Mouse (Mus musculus) C2C12 (cell line): ENCODE results near the gene Nap1l2. TPM values are rescaled to one million over a fixed set of nuclear protein-coding genes. Genes with fewer than 3 reads are reported as not detected.
A peak's percentile ranks its signal among the peaks of the same experiment; 100 is the strongest.
"Not testable (repeated sequence)": the region's sequence is repeated elsewhere in the genome, so short reads cannot be mapped to it uniquely, and the experiment has no call there.

Source experiments
- H3K27me3 ChIP-seq: one replicate; pipeline ENCODE4 v1.6.1; 2011; ENCODE audit not compliant: control insufficient read depth, insufficient read depth, insufficient read length
- H3K36me3 ChIP-seq: one replicate; pipeline ENCODE4 v1.6.1; 2011; ENCODE audit not compliant: control insufficient read depth, insufficient read depth
- H3K4me3 ChIP-seq: one replicate; pipeline ENCODE4 v1.5.1; 2011; ENCODE audit warnings: mild to moderate bottlenecking, control low read depth; ENCODE audit not compliant: poor library complexity, insufficient read depth, severe bottlenecking
- H3K79me2 ChIP-seq: one replicate; pipeline ENCODE4 v1.6.1; 2011; ENCODE audit not compliant: control insufficient read depth, insufficient read depth
- H3K79me3 ChIP-seq: one replicate; pipeline ENCODE4 v1.6.1; 2011; ENCODE audit warnings: low read depth, control low read depth
- H3ac ChIP-seq: one replicate; pipeline ENCODE3; 2011; ENCODE audit warnings: low read depth; ENCODE audit not compliant: control insufficient read depth, insufficient read length
- CEBPB ChIP-seq: IDR thresholded peaks from one replicate; pipeline ENCODE4 v1.6.1; 2011; ENCODE audit warnings: low read depth, mild to moderate bottlenecking, control low read depth, moderate library complexity
- CTCF ChIP-seq: IDR thresholded peaks from one replicate; pipeline ENCODE4 v1.5.1; 2011; ENCODE audit not compliant: control insufficient read depth, insufficient read depth, insufficient read length
- FOSL1 ChIP-seq: IDR thresholded peaks from one replicate; pipeline ENCODE4 v1.8.0; 2011; ENCODE audit warnings: mild to moderate bottlenecking, low read length; ENCODE audit not compliant: poor library complexity, insufficient read depth, severe bottlenecking
- MAX ChIP-seq: IDR thresholded peaks from one replicate; pipeline ENCODE4 v1.6.1; 2011; ENCODE audit warnings: mild to moderate bottlenecking, control low read depth
- MYOD1 ChIP-seq: IDR thresholded peaks from one replicate; pipeline ENCODE4 v1.6.1; 2011; ENCODE audit warnings: low read depth; ENCODE audit not compliant: control insufficient read depth, insufficient read length
- MYOG ChIP-seq: IDR thresholded peaks from one replicate; pipeline ENCODE4 v1.6.1; 2011; ENCODE audit not compliant: control insufficient read depth, insufficient read length; ENCODE audit errors: extremely low read depth
- USF1 ChIP-seq: IDR thresholded peaks from one replicate; pipeline ENCODE4 v1.6.1; 2011; ENCODE audit warnings: low read depth, mild to moderate bottlenecking, control low read depth, moderate library complexity
- polyA plus RNA-seq: library from polyadenylated mRNA; unstranded; fragments of >200 nt; fragmentation: generic; extraction: Trizol; gene quantifications from one replicate; pipeline ENCODE4 v1.2.1, GENCODE M21; 2012; ENCODE audit warnings: missing spikeins

Nap1l2 gene
- polyA plus RNA-seq, 1 experiment: 0.19 TPM

DNA sequence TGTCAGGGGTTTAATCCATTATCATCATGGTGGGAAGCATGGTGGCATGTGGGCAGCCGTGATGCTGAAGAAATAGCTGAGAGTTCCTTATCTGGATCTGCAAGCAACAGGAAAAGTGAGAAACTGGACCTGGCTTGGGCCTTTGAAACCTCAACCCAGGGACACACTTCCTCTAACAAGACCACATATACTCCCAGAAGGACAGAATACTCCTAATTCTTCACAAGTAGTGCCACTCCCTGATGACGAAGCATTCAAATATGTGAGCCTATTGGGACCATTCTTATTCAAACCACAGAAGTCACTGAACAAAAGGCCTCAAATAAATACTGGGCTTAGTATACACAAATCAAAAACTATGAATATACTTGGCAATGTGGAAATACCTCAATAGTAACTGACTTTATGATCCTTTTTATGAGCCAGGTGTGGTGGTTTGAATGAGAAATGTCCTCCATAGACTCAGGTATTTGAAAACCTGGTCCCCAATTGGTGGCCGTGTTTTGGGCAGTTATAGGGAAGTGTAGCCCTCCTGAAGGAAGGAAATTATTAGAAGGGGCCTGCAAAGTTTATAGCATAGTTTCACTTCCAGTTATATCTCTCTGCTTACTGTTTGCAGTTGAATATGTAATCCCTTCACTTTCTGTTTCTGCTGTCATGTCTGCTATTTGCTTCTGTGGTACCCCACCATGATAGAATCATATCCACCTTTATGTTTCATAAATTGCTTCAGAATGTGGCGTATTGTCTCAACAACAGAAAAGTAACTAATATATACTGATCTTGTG is 6.5 kb downstream of the Nap1l2 start:
- no peaks in the 10 kb centered on the region for H3K36me3 ChIP-seq
- no peak overlapping the region for H3K4me3 ChIP-seq
- TF ChIP-seq USF1: no peak
- no peak for TF ChIP-seq CEBPB
- TF ChIP-seq MYOG: no peak
- no peak for TF ChIP-seq CTCF
- no peak for TF ChIP-seq MAX
- TF ChIP-seq MYOD1: no peak
- TF ChIP-seq FOSL1: no peak
- no peaks in the 10 kb centered on the region for H3K27me3 ChIP-seq
- no peak overlapping the region for H3ac ChIP-seq
- no peaks in the 10 kb centered on the region for H3K79me3 ChIP-seq
- H3K79me2 ChIP-seq: no peaks in the 10 kb centered on the region

- not testable (repeated sequence) for H3K4me3 ChIP-seq
Observed at GRCm38 (mm10) chrX:103164948-103165605, 21.4 kb downstream of the Nap1l2 start.

DNA sequence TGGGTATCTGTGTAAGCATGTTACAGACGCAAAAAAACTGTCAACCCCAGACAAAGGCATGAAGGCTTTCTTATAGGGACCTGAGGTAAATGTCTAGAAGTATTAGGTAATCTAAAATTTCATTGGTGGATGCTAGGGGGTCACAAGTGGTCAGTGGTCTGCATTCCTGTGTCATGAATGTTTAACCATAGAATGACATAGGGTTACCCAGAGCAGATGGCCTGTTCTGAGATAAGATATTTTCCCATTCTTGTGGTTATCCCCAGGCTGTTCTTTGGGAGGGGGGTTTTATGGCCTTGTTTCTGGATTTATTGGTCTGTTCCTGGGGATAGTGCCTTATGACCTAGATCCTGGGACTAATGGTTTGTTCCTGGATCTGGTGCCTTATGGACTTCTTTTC is 30.3 kb downstream of the Nap1l2 start:
- H3K27me3 ChIP-seq: no peaks in the 10 kb centered on the region
- H3K79me2 ChIP-seq: no peaks in the 10 kb centered on the region
- no peak overlapping the region for H3ac ChIP-seq
- TF ChIP-seq MYOG (no peak), CEBPB (peak; percentile 4), MYOD1 (peak; percentile 50), MAX (no peak)
- no peak overlapping the region for H3K4me3 ChIP-seq
- no peaks in the 10 kb centered on the region for H3K36me3 ChIP-seq
- no peaks in the 10 kb centered on the region for H3K79me3 ChIP-seq

More at GRCm38 (mm10) chrX:103164948-103165605, 21.4 kb downstream of the Nap1l2 start:
- not testable (repeated sequence) for H3K79me3 ChIP-seq, H3ac ChIP-seq, H3K27me3 ChIP-seq, H3K79me2 ChIP-seq, H3K36me3 ChIP-seq

- Histone ChIP-seq H3K79me3 (no peaks in the 10 kb centered on the region), H3ac (no peak overlapping the region), H3K4me3 (no peak overlapping the region), H3K27me3 (no peaks in the 10 kb centered on the region), H3K79me2 (no peaks in the 10 kb centered on the region), H3K36me3 (no peaks in the 10 kb centered on the region)
- TF ChIP-seq CTCF (no peak), MYOD1 (no peak), MAX (no peak), CEBPB (no peak)
Observed at GRCm38 (mm10) chrX:103138549-103138948, 47.9 kb downstream of the Nap1l2 start.

Other genes starting within 250 kb of the Nap1l2 start
- gene Cdx4, start 134.8 kb upstream of the Nap1l2 start, polyA plus RNA-seq: not detected
- 0.40 TPM for gene Chic1, start 169.8 kb upstream of the Nap1l2 start, polyA plus RNA-seq
- gene Tsx, start 227.8 kb upstream of the Nap1l2 start, polyA plus RNA-seq: not detected
- gene Gm26992, start 235.4 kb upstream of the Nap1l2 start, polyA plus RNA-seq: not detected